Mouse (Mus musculus): ENCODE measurements around the gene Ggps1. TPM values are rescaled to one million over a fixed set of nuclear protein-coding genes. Genes with fewer than 3 reads are reported as not detected.
"Not testable (repeated sequence)": the region's sequence is repeated elsewhere in the genome, so short reads cannot be mapped to it uniquely, and the experiment has no call there.

Gene Ggps1
- polyA plus RNA-seq, 1 experiment from 2014 or later, result 97.1 TPM

DNA sequence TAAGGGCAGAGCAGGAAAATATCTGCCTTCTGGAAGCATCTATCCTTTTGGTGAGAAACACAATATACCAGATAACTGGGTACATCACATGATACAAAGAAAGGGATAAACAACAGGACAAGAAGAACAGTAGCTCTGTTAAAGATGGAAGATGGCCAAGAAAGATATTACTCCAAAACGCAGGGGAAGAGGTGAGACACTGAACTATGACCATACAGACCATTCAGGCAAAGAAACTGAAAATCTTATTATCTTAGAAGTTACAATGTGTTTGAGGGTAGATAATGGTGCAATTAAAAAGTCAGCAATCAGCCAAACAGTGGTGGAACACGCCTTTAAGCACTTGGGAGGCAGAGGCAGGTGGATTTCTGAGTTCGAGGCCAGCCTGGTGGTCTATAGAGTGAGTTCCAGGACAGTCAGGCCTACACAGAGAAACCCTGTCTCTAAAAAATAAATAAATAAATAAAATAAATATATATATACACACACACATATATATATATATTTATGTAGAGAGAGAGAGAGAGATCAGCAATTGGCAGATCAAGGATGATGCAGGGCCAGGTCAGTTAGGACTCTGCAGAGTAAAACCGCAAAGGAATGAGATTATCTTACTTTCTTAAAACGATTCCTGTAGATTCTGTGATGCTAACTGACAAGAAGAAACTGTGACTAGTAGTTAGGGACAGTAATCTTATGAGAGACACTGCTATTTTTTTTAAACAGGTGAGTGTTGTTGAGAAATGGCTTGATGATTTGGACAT is 29.8 kb downstream of the Ggps1 start:
- H3K9me3 ChIP-seq (ENCODE audit: control insufficient read depth, low read length), result no peaks in the 10 kb centered on the region
- H3K27ac ChIP-seq (replicated peaks; ENCODE audit: low read depth, low read length), result no peak overlapping the region
- ATAC-seq (ENCODE audit: low FRiP score, low TSS enrichment) (no peak), DNase-seq (no peak)
- 91% methylated on average over 5 of the region's 5 CpGs for WGBS
- no peak overlapping the region for H3K4me3 ChIP-seq (replicated peaks; ENCODE audit: low read depth, low read length)
- peaks cover 12% of the 10 kb centered on the region for H3K36me3 ChIP-seq (ENCODE audit: control insufficient read depth, insufficient read depth, low read length)
- no peaks in the 10 kb centered on the region for H3K27me3 ChIP-seq (ENCODE audit: control insufficient read depth, insufficient read depth, low read length)
- H3K9ac ChIP-seq (replicated peaks; ENCODE audit: low read length), result no peak overlapping the region
- no peak overlapping the region for H3K4me2 ChIP-seq (ENCODE audit: low read length)
- H3K4me1 ChIP-seq (ENCODE audit: control insufficient read depth, insufficient read depth, low read length), result peaks cover 2% of the 10 kb centered on the region; the same call in 1 of the 2 replicates

- H3K9ac ChIP-seq (replicated peaks; ENCODE audit: low read length), result no peak overlapping the region
- peaks cover 40% of the 10 kb centered on the region for H3K36me3 ChIP-seq (ENCODE audit: control insufficient read depth, insufficient read depth, low read length)
- no peak overlapping the region for H3K4me3 ChIP-seq (replicated peaks; ENCODE audit: low read depth, low read length)
- no peak overlapping the region for H3K4me2 ChIP-seq (ENCODE audit: low read length)
- H3K27ac ChIP-seq (replicated peaks; ENCODE audit: low read depth, low read length), result no peak overlapping the region
- H3K9me3 ChIP-seq (ENCODE audit: control insufficient read depth, low read length), result no peaks in the 10 kb centered on the region
- WGBS, result 98% methylated on average over 6 of the region's 6 CpGs
- ATAC-seq (ENCODE audit: low FRiP score, low TSS enrichment), result no peak
- no peaks in the 10 kb centered on the region for H3K4me1 ChIP-seq (ENCODE audit: control insufficient read depth, insufficient read depth, low read length)
- no peaks in the 10 kb centered on the region for H3K27me3 ChIP-seq (ENCODE audit: control insufficient read depth, insufficient read depth, low read length)
- DNase-seq, result no peak
These were observed 37.0 kb downstream of the Ggps1 start for GRCm38 (mm10) chr13:14026154-14026820.

- DNase-seq (no peak), ATAC-seq (ENCODE audit: low FRiP score, low TSS enrichment) (no peak)
- Histone ChIP-seq H3K9me3 (ENCODE audit: control insufficient read depth, low read length) (no peaks in the 10 kb centered on the region), H3K36me3 (ENCODE audit: control insufficient read depth, insufficient read depth, low read length) (peaks cover 40% of the 10 kb centered on the region), H3K4me1 (ENCODE audit: control insufficient read depth, insufficient read depth, low read length) (no peaks in the 10 kb centered on the region), H3K27ac (replicated peaks; ENCODE audit: low read depth, low read length) (no peak overlapping the region), H3K27me3 (ENCODE audit: control insufficient read depth, insufficient read depth, low read length) (no peaks in the 10 kb centered on the region), H3K9ac (replicated peaks; ENCODE audit: low read length) (no peak overlapping the region), H3K4me2 (ENCODE audit: low read length) (no peak overlapping the region), H3K4me3 (replicated peaks; ENCODE audit: low read depth, low read length) (no peak overlapping the region)
- WGBS, result 92% methylated on average over 6 of the region's 6 CpGs
These were observed 37.7 kb downstream of the Ggps1 start for GRCm38 (mm10) chr13:14025554-14025953.

GRCm38 (mm10) chr13:14021417-14021816 is 41.9 kb downstream of the Ggps1 start:
- not testable (repeated sequence) for H3K9me3 ChIP-seq (ENCODE audit: control insufficient read depth, low read length); ATAC-seq (ENCODE audit: low FRiP score, low TSS enrichment); DNase-seq; H3K9ac ChIP-seq (replicated peaks; ENCODE audit: low read length); H3K4me2 ChIP-seq (ENCODE audit: low read length); H3K27ac ChIP-seq (replicated peaks; ENCODE audit: low read depth, low read length); H3K4me3 ChIP-seq (replicated peaks; ENCODE audit: low read depth, low read length); H3K27me3 ChIP-seq (ENCODE audit: control insufficient read depth, insufficient read depth, low read length); H3K4me1 ChIP-seq (ENCODE audit: control insufficient read depth, insufficient read depth, low read length)
- WGBS, result 84% methylated on average over 11 of the region's 12 CpGs
- H3K36me3 ChIP-seq (ENCODE audit: control insufficient read depth, insufficient read depth, low read length), result peaks cover 43% of the 10 kb centered on the region

- Histone ChIP-seq H3K4me3 (replicated peaks; ENCODE audit: low read depth, low read length) (no peak overlapping the region), H3K9ac (replicated peaks; ENCODE audit: low read length) (no peak overlapping the region), H3K4me2 (ENCODE audit: low read length) (no peak overlapping the region), H3K36me3 (ENCODE audit: control insufficient read depth, insufficient read depth, low read length) (peaks cover 45% of the 10 kb centered on the region), H3K9me3 (ENCODE audit: control insufficient read depth, low read length) (no peaks in the 10 kb centered on the region), H3K27me3 (ENCODE audit: control insufficient read depth, insufficient read depth, low read length) (no peaks in the 10 kb centered on the region), H3K4me1 (ENCODE audit: control insufficient read depth, insufficient read depth, low read length) (no peaks in the 10 kb centered on the region), H3K27ac (replicated peaks; ENCODE audit: low read depth, low read length) (no peak overlapping the region)
- 96% methylated on average over 3 of the region's 3 CpGs for WGBS
- no peak for ATAC-seq (ENCODE audit: low FRiP score, low TSS enrichment)
- DNase-seq, result no peak
These were observed 44.4 kb downstream of the Ggps1 start for GRCm38 (mm10) chr13:14018852-14019251.

GRCm38 (mm10) chr13:14018283-14018682 is 45.0 kb downstream of the Ggps1 start:
- H3K9ac ChIP-seq (replicated peaks; ENCODE audit: low read length), result no peak overlapping the region
- H3K4me1 ChIP-seq (ENCODE audit: control insufficient read depth, insufficient read depth, low read length), result no peaks in the 10 kb centered on the region
- no peaks in the 10 kb centered on the region for H3K9me3 ChIP-seq (ENCODE audit: control insufficient read depth, low read length)
- H3K27me3 ChIP-seq (ENCODE audit: control insufficient read depth, insufficient read depth, low read length), result no peaks in the 10 kb centered on the region
- H3K27ac ChIP-seq (replicated peaks; ENCODE audit: low read depth, low read length), result no peak overlapping the region
- DNase-seq (no peak), ATAC-seq (ENCODE audit: low FRiP score, low TSS enrichment) (no peak)
- no peak overlapping the region for H3K4me3 ChIP-seq (replicated peaks; ENCODE audit: low read depth, low read length)
- peaks cover 50% of the 10 kb centered on the region for H3K36me3 ChIP-seq (ENCODE audit: control insufficient read depth, insufficient read depth, low read length)
- H3K4me2 ChIP-seq (ENCODE audit: low read length), result no peak overlapping the region

DNA sequence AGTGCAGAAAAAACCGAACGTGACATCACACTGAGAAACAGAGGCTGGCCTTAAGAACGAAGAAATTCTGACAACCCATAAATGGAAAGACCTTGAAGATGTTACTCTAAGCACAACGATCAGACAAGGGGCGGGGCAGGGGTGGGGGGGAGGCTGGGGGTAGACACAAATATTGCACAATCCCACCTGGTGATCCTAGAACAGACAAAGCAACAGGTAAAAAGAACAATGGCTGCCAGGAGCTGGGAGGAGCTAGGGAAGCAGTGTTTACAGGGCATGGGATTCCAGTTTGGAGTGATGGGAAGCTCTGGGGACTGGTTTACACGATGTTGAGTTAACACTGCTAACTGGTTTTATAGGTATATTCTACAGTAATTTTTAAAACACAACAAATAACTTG is 47.7 kb downstream of the Ggps1 start:
- WGBS, result 96% methylated on average over 6 of the region's 6 CpGs
- H3K27me3 ChIP-seq (ENCODE audit: control insufficient read depth, insufficient read depth, low read length), result no peaks in the 10 kb centered on the region
- no peaks in the 10 kb centered on the region for H3K4me1 ChIP-seq (ENCODE audit: control insufficient read depth, insufficient read depth, low read length)
- peaks cover 68% of the 10 kb centered on the region for H3K36me3 ChIP-seq (ENCODE audit: control insufficient read depth, insufficient read depth, low read length)
- H3K4me3 ChIP-seq (replicated peaks; ENCODE audit: low read depth, low read length), result no peak overlapping the region
- H3K4me2 ChIP-seq (ENCODE audit: low read length), result no peak overlapping the region
- ATAC-seq (ENCODE audit: low FRiP score, low TSS enrichment) (no peak), DNase-seq (no peak)
- no peak overlapping the region for H3K9ac ChIP-seq (replicated peaks; ENCODE audit: low read length)
- H3K27ac ChIP-seq (replicated peaks; ENCODE audit: low read depth, low read length), result no peak overlapping the region
- H3K9me3 ChIP-seq (ENCODE audit: control insufficient read depth, low read length), result no peaks in the 10 kb centered on the region

- no peak overlapping the region for H3K9ac ChIP-seq (replicated peaks; ENCODE audit: low read length)
- H3K27me3 ChIP-seq (ENCODE audit: control insufficient read depth, insufficient read depth, low read length), result no peaks in the 10 kb centered on the region
- no peak for DNase-seq
- no peak overlapping the region for H3K27ac ChIP-seq (replicated peaks; ENCODE audit: low read depth, low read length)
- H3K4me2 ChIP-seq (ENCODE audit: low read length), result no peak overlapping the region
- 93% methylated on average over 4 of the region's 4 CpGs for WGBS
- no peak for ATAC-seq (ENCODE audit: low FRiP score, low TSS enrichment)
- no peaks in the 10 kb centered on the region for H3K9me3 ChIP-seq (ENCODE audit: control insufficient read depth, low read length)
- H3K4me1 ChIP-seq (ENCODE audit: control insufficient read depth, insufficient read depth, low read length), result no peaks in the 10 kb centered on the region
- peaks cover 69% of the 10 kb centered on the region for H3K36me3 ChIP-seq (ENCODE audit: control insufficient read depth, insufficient read depth, low read length)
- no peak overlapping the region for H3K4me3 ChIP-seq (replicated peaks; ENCODE audit: low read depth, low read length)
These were observed 48.7 kb downstream of the Ggps1 start for GRCm38 (mm10) chr13:14014540-14014939.

GRCm38 (mm10) chr13:14014001-14014400 is 49.3 kb downstream of the Ggps1 start:
- no peaks in the 10 kb centered on the region for H3K4me1 ChIP-seq (ENCODE audit: control insufficient read depth, insufficient read depth, low read length)
- H3K27ac ChIP-seq (replicated peaks; ENCODE audit: low read depth, low read length), result no peak overlapping the region
- no peak for ATAC-seq (ENCODE audit: low FRiP score, low TSS enrichment)
- H3K4me3 ChIP-seq (replicated peaks; ENCODE audit: low read depth, low read length), result no peak overlapping the region
- 96% methylated on average over 2 of the region's 2 CpGs for WGBS
- H3K27me3 ChIP-seq (ENCODE audit: control insufficient read depth, insufficient read depth, low read length), result no peaks in the 10 kb centered on the region
- no peaks in the 10 kb centered on the region for H3K9me3 ChIP-seq (ENCODE audit: control insufficient read depth, low read length)
- peaks cover 70% of the 10 kb centered on the region for H3K36me3 ChIP-seq (ENCODE audit: control insufficient read depth, insufficient read depth, low read length)
- H3K9ac ChIP-seq (replicated peaks; ENCODE audit: low read length), result no peak overlapping the region
- H3K4me2 ChIP-seq (ENCODE audit: low read length), result no peak overlapping the region
- no peak for DNase-seq
